Mouse (Mus musculus): Measurements from ENCODE around the gene Supt6. TPM values are rescaled to one million over a fixed set of nuclear protein-coding genes. Genes with fewer than 3 reads are reported as not detected.

Supt6 gene
- 93.9 and 94.0 TPM in 2 replicates for polyA plus RNA-seq (2012; ENCODE audit: low replicate concordance)

DNA sequence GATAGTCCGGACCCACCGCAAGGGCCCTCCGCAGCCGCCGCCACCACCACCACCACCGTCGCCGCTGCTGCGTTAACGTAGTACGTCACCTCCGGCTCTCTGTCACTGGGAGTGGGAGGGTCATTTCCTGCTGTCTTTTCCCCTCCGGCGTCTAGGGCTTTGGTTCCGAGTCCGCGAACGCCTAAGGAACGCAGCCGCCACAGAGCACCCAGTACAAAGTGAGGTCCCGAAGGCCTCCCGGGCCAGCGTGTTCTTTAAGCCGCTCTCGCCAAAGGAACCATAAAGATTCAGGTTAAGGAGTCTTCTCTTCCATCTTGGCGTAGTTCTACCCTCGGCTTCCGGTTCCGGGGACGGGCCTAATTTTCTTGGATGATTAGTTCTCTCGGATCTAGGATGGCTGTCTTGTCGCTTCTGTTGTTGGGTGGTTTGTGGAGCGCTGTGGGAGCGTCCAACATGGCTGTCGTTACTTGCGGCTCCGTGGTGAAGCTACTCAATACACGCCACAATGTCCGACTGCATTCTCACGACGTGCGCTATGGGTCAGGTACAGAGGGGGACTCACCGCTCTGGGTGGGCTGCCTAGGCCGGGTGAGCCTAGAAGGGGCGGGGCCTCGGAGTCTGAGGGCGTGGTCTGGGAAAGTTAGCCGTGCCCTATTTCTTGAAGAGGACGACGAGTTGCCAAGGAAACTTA, at the start of gene Supt6, which contains the start of gene Sdf2:
Gene Supt6, minus strand, starts transcription at position 361 of the 691 bp plus-strand sequence.
Gene Sdf2, plus strand, starts transcription at position 120 of the 691 bp plus-strand sequence.

DNA sequence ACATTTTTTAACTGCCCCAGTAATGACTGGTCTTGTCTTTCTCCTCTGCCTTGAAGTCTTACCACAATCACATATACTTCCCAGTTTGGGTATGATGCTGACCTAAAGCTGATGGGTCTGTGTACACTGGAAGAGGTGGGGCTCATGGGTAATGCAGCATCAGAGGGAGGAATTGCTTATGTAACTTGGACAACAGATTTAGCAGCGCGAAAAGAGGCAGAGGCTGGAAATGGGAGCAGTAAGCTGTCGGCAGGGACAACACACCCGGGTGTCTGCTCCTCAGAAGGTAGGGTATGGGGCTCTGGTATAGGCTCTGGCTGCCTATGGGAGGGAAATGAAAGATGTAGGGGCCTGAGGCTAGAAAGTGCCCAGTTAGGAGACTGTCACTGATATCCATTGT, 44.9 kb upstream of the Supt6 start, which contains the start of gene BC030499:
Gene BC030499, plus strand, starts transcription at position 188 of the 400 bp plus-strand sequence.

DNA sequence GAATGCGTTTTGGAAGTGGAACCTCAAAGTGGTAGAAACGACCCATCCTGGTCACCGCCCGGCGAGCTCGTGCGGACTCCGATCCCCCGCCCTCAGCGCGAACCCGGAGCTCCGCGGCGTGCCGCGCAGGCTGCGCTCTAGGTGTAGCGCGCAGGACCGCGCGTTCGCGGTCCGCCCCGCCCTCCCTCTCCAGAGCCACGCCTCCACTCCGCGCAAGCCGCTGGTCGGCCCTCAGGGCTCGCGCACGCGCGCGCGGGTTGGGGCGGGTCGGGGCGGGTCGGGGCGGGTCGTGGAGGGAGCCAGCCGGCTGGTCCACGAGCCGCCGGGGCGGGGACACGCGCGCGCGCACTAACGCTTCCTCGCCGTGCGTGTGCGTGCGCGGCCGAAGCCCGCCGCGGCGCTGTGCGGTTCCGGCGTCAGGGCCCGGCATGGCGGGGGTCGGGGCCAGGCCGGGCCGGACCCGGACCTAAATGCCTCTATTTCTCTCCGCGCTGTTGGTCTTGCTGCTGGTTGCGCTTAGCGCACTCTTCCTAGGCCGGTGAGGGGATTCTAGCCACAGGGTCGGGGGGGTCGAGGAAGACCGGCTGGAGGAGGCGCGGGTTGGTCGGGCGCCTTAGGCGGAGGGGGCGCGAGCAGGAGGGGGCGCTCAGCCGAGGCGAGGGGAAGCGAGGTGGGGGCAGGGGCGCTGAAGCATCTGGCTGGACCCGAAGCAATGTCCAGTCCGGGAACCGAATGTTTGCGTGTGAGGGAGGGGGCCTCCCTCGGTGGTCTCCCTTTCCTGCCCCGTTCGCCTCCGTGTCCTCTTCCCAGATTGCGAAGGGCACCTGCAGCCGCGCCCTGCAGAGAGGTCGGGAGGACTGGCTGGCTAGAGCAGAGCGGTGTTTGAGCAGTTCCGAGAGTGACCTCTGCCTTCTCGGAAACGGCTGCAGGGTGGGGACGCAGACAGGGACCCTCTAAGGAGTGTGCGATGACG, 15.9 kb upstream of the Supt6 start, which contains the start of gene 2610507B11Rik:
Gene 2610507B11Rik, plus strand, starts transcription at position 373 of the 973 bp plus-strand sequence.

DNA sequence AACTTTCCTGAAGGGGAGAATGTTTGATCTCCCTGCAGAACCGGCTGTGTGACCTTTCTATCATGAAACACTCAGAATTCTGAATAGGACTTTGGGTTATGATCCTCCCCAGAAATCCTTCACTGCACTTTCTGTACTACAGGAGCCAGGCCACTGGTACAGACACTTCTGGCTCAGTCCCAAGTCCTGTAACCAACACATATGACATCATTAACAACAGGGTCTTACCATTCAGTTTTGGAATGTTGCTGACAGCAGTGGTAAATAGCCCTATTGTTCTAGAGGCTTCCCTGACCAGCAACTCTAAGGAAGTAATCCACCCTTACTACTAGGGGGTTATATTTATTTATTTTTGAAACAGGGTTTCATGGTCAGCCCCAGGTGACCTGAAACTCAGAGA, 52.7 kb downstream of the Supt6 start, which contains the start of gene Proca1:
Gene Proca1, plus strand, starts transcription at position 280 of the 400 bp plus-strand sequence.

DNA sequence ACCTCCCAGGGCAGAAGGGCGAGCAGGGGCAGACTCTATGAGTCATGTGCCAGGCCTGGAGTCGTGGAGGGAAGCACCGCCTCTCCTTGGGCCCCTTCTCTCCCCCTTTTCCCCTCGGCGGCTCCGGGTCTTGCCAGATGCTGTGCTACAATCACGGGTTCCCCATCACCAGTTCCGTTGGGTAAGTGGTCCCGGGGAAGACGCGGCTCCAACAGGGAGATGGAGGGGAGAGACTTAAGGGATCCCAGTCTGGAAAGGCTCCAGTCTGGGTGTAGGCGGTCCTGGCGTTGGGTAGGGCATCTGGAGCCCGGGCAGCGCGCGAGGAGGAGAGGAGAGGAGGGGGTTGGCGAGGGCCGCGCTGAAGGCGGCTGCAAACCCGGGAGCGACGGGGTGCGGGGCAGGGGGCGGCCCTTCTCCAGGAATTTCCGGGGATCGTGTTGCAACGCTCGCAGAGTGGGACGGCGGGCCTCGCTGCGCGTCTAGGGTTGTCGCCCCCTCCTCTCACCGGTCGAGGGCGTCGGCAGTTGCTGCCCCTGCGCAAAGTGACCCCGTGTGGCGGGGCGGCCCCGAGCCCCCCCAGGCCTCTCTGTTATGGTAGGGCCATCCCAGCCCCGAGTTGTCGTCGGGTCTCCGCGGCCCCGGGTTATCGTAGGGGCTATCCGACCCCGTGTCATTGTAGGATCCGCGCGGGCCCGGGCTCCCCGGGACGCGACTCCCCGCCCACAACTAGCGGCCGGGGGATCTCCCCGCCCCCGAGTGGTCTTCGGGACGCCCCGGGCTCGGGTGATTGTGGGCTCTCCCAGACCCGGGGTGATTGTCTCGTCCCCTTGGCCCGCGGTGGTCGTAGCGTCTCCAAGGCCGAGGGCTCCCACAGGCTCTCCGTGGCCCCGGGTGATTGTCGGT, 57.2 kb downstream of the Supt6 start, which contains the start of gene Rab34:
Gene Rab34, plus strand, starts transcription at position 100 of the 903 bp plus-strand sequence.

DNA sequence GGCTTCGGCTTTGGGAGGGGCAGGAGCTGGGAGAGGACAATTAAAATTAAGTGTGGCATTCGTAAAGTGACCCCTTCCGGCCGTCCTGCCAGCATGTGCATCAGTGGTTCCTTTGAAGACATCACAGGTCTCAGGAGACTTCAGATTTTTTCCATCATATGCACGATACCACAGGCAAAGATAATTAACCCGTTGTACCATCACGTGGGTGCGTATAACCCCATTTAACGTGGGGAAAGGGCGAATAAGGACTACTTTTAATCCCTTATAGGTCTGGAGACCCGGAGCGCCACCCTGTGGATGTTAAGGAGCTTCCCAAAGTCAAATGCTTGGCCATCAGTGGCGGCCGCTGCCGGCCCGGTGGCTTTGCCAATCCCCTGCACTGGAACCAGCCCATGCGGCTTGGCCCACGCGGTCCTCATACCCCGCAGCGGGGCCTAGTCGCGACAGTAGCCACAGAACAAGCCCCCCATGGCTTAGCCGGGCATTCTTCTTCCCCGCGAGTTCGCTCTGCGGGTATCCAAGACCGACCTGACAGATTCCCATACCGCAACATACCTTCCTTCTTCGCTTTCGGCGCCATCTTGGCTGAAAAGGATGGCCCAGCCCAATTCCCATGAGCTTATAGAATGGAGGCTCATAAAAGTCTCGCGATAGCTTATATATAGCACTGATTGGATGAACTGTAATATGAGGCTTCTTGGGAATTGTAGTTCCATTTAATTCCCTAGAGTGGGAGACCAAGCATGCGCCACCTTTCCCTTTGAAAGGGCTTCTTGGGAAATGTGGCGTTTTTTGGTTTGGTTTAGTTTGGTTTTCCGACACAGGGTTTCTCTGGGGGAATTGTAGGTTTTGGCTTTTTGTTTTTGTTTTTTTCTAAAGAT, 62.6 kb downstream of the Supt6 start, which contains the start of gene Rpl23a:
Gene Rpl23a, minus strand, starts transcription at position 624 of the 884 bp plus-strand sequence.

DNA sequence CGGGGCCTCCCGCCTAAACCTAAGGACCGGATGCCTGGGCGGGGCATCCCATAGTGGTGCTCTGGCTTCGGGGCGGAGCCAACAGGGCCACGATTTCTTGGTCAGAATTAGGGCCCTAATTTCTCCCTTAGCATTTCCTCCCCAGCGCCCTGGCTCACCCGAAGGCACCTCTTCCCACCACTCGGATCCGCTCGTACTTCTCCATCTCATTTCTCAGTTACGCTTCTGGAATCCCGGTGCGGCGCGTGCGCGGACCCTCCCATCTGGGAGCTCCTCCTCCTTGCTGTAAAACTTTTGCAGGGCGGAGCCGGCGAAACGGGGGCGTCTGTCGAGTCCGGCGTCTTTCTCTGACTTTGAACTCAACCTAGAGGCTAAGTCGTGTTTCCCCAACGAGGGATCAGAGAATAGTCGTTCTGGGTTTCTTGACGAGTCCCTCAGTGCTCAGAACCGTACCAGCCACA, 69.4 kb downstream of the Supt6 start, which contains the start of the genes Nek8 and Tlcd1:
Gene Nek8, minus strand, starts transcription at position 274 of the 461 bp plus-strand sequence.
Gene Tlcd1, plus strand, starts transcription at position 310 of the 461 bp plus-strand sequence.

DNA sequence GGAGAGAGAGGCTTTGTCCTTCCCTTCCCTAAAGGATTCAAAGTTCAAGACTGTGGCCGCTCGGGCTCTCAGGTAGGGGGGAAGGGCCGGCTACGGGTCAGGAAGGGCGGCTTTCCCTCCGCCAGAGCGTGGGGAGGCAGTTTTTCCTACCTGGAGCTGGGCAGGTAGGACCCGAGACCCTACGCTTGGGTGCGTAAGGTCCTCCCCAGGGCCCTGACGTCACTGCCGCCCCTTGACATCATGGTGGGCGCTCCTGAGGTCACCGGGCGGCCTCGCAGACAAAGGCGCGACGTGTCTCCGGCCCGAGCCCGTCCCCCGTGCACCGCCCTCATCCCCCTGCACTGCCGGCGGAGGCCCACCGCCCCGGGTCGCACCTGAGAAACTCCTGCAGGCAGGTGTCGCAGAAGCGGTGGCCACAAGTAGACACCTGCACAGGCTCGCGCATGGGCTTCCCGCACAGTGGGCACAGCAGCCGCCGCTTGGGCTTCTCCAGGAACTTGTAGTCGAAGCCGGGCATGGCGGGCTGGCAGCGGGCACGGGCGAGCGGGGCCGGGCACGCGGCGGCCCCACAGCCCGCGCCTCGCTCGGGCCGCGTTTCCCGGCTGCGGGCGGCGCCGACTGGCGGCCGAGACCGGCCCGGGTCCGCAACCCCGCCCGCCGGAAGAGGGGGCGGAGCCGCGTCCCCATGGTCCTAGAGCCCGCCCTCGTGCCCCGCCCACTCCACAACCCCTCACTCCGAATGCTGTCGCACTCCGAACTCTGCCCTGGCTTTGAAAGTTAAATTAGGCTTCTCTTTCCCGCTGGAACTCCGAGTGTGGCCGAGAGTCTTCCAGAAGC, 80.6 kb downstream of the Supt6 start, which contains the start of gene Traf4:
Gene Traf4, minus strand, starts transcription at position 666 of the 837 bp plus-strand sequence.

Other genes with a start within 250 kb of the Supt6 start
- gene Dhrs13, start 213.7 kb downstream of the Supt6 start, polyA plus RNA-seq (2012; ENCODE audit: low replicate concordance) = 5.7 and 15.0 TPM in 2 replicates
- 18.6 and 19.6 TPM in 2 replicates for gene Flot2, start 208.1 kb downstream of the Supt6 start, polyA plus RNA-seq (2012; ENCODE audit: low replicate concordance)
- gene Eral1, start 165.6 kb downstream of the Supt6 start, polyA plus RNA-seq (2012; ENCODE audit: low replicate concordance) = 2.9 and 8.6 TPM in 2 replicates
- gene Fam222b, start 151.3 kb downstream of the Supt6 start, polyA plus RNA-seq (2012; ENCODE audit: low replicate concordance) = 34.8 and 35.4 TPM in 2 replicates
- gene Traf4, start 80.4 kb downstream of the Supt6 start, polyA plus RNA-seq (2012; ENCODE audit: low replicate concordance) = 69.0 and 176 TPM in 2 replicates
- gene Nek8, start 69.3 kb downstream of the Supt6 start, polyA plus RNA-seq (2012; ENCODE audit: low replicate concordance) = 13.6 and 18.0 TPM in 2 replicates
- gene Tlcd1, start 69.3 kb downstream of the Supt6 start, polyA plus RNA-seq (2012; ENCODE audit: low replicate concordance) = 281 and 738 TPM in 2 replicates
- 121 and 683 TPM in 2 replicates for gene Rpl23a, start 62.4 kb downstream of the Supt6 start, polyA plus RNA-seq (2012; ENCODE audit: low replicate concordance)
- 6.1 and 6.5 TPM in 2 replicates for gene Rab34, start 57.6 kb downstream of the Supt6 start, polyA plus RNA-seq (2012; ENCODE audit: low replicate concordance)
- gene Proca1, start 52.6 kb downstream of the Supt6 start, polyA plus RNA-seq (2012; ENCODE audit: low replicate concordance) = not detected in 2 replicates
- gene Sdf2, start 241 bp downstream of the Supt6 start, polyA plus RNA-seq (2012; ENCODE audit: low replicate concordance) = 1.7 and 10.6 TPM in 2 replicates
- gene 2610507B11Rik, start 15.8 kb upstream of the Supt6 start, polyA plus RNA-seq (2012; ENCODE audit: low replicate concordance) = 12.0 and 69.9 TPM in 2 replicates
- gene BC030499, start 44.9 kb upstream of the Supt6 start, polyA plus RNA-seq (2012; ENCODE audit: low replicate concordance) = not detected in 2 replicates
- 13.8 and 44.5 TPM in 2 replicates for gene Spag5, start 55.5 kb upstream of the Supt6 start, polyA plus RNA-seq (2012; ENCODE audit: low replicate concordance)
- gene Aldoc, start 77.0 kb upstream of the Supt6 start, polyA plus RNA-seq (2012; ENCODE audit: low replicate concordance) = 0.27 and 1.1 TPM in 2 replicates
- 15.9 and 90.3 TPM in 2 replicates for gene Pigs, start 82.4 kb upstream of the Supt6 start, polyA plus RNA-seq (2012; ENCODE audit: low replicate concordance)
- 13.1 and 20.8 TPM in 2 replicates for gene Unc119, start 97.5 kb upstream of the Supt6 start, polyA plus RNA-seq (2012; ENCODE audit: low replicate concordance)
- not detected in 2 replicates for gene Foxn1, start 140.6 kb upstream of the Supt6 start, polyA plus RNA-seq (2012; ENCODE audit: low replicate concordance)
- 0.07 TPM in 1 of 2 replicates, not detected in the other for gene Slc13a2, start 176.2 kb upstream of the Supt6 start, polyA plus RNA-seq (2012; ENCODE audit: low replicate concordance)
- gene Slc46a1, start 219.7 kb upstream of the Supt6 start, polyA plus RNA-seq (2012; ENCODE audit: low replicate concordance) = 0.43 and 3.0 TPM in 2 replicates

Data from leukemia stem cell, adult 10-12 weeks (primary cell).